Mouse (Mus musculus): ENCODE data around the gene Vps8.

Gene Vps8

GRCm38 (mm10) chr16:21404631-21405030, 18.3 kb upstream of the Vps8 start:
- no peak for DNase-seq (ENCODE audit: low spot score)

- no peak for DNase-seq (ENCODE audit: low spot score)
Observed at GRCm38 (mm10) chr16:21405224-21405969, 17.5 kb upstream of the Vps8 start.

GRCm38 (mm10) chr16:21406136-21406535, 16.8 kb upstream of the Vps8 start:
- DNase-seq (ENCODE audit: low spot score), result no peak

GRCm38 (mm10) chr16:21411779-21412178, 11.1 kb upstream of the Vps8 start:
- no peak for DNase-seq (ENCODE audit: low spot score)

- peak; percentile 97 for DNase-seq (ENCODE audit: low spot score)
Observed at GRCm38 (mm10) chr16:21412593-21413047, 10.3 kb upstream of the Vps8 start.

GRCm38 (mm10) chr16:21413819-21414218, 9.1 kb upstream of the Vps8 start:
- no peak for DNase-seq (ENCODE audit: low spot score)

GRCm38 (mm10) chr16:21415128-21415527, 7.8 kb upstream of the Vps8 start:
- no peak for DNase-seq (ENCODE audit: low spot score)

GRCm38 (mm10) chr16:21418012-21418411, 4.9 kb upstream of the Vps8 start:
- DNase-seq (ENCODE audit: low spot score), result no peak

GRCm38 (mm10) chr16:21423546-21423910, 610 bp downstream of the Vps8 start:
- peak; percentile 33 for DNase-seq (ENCODE audit: low spot score)

- DNase-seq (ENCODE audit: low spot score), result no peak
Observed at GRCm38 (mm10) chr16:21428131-21428530, 5.2 kb downstream of the Vps8 start.

- DNase-seq (ENCODE audit: low spot score), result no peak
Observed at GRCm38 (mm10) chr16:21430377-21431060, 7.6 kb downstream of the Vps8 start.

- no peak for DNase-seq (ENCODE audit: low spot score)
Observed at GRCm38 (mm10) chr16:21431614-21432013, 8.7 kb downstream of the Vps8 start.

- DNase-seq (ENCODE audit: low spot score), result peak; percentile 34
Observed at GRCm38 (mm10) chr16:21433543-21433942, 10.6 kb downstream of the Vps8 start.

GRCm38 (mm10) chr16:21441012-21441411, 18.1 kb downstream of the Vps8 start:
- DNase-seq (ENCODE audit: low spot score), result no peak

- no peak for DNase-seq (ENCODE audit: low spot score)
Observed at GRCm38 (mm10) chr16:21445026-21445625, 22.2 kb downstream of the Vps8 start.

GRCm38 (mm10) chr16:21447447-21447846, 24.5 kb downstream of the Vps8 start:
- no peak for DNase-seq (ENCODE audit: low spot score)

GRCm38 (mm10) chr16:21448464-21448863, 25.5 kb downstream of the Vps8 start:
- DNase-seq (ENCODE audit: low spot score), result no peak

GRCm38 (mm10) chr16:21449890-21450289, 27.0 kb downstream of the Vps8 start:
- no peak for DNase-seq (ENCODE audit: low spot score)

- DNase-seq (ENCODE audit: low spot score), result no peak
Observed at GRCm38 (mm10) chr16:21452569-21452968, 29.7 kb downstream of the Vps8 start.

GRCm38 (mm10) chr16:21457639-21458369, 34.9 kb downstream of the Vps8 start:
- no peak for DNase-seq (ENCODE audit: low spot score)

GRCm38 (mm10) chr16:21465868-21466267, 43.0 kb downstream of the Vps8 start:
- no peak for DNase-seq (ENCODE audit: low spot score)

- peak; percentile 12 for DNase-seq (ENCODE audit: low spot score)
Observed at GRCm38 (mm10) chr16:21470416-21470815, 47.5 kb downstream of the Vps8 start.

All from retina, embryonic 14.5 days (tissue).